Mouse (Mus musculus) adrenal gland, adult 18-20 months (tissue): ENCODE data around the gene Higd2a. TPM values are rescaled to one million over a fixed set of nuclear protein-coding genes. Genes with fewer than 3 reads are reported as not detected.

Experiments used
- DNase-seq, 2 experiments: peaks; one replicate each; pipeline ENCODE4 v3.0.0; 2021 to 2022; ENCODE audit warnings: low spot score in 2 of 2
- long read RNA-seq, 2 experiments: library from polyadenylated mRNA; stranded (forward); transcript quantifications; one replicate each; pipeline ENCODE4 v2.0.0; 2021
- total RNA-seq, 2 experiments: library from RNA; stranded (reverse); gene quantifications; 1 replicate in 1 of 2; 2 replicates in 1 of 2; pipeline ENCODE4 v1.2.3; 2021

Higd2a gene
- total RNA-seq: 100 to 1,000 TPM; 222 to 239 TPM
- long read RNA-seq, experiment 1, transcript Higd2a-201 (2 exons, 648 nt): major isoform, 40 of 40 reads
- long read RNA-seq, experiment 1, partial matches to known transcripts: 0 of 40 reads
- long read RNA-seq, experiment 1, other reads (novel, unspliced or antisense): 0 of 40 reads
- long read RNA-seq, experiment 2, transcript Higd2a-201 (2 exons, 648 nt): major isoform, 140 of 147 reads
- long read RNA-seq, experiment 2, partial matches to known transcripts: 0 of 147 reads
- long read RNA-seq, experiment 2, other reads (novel, unspliced or antisense): 7 of 147 reads

DNA sequence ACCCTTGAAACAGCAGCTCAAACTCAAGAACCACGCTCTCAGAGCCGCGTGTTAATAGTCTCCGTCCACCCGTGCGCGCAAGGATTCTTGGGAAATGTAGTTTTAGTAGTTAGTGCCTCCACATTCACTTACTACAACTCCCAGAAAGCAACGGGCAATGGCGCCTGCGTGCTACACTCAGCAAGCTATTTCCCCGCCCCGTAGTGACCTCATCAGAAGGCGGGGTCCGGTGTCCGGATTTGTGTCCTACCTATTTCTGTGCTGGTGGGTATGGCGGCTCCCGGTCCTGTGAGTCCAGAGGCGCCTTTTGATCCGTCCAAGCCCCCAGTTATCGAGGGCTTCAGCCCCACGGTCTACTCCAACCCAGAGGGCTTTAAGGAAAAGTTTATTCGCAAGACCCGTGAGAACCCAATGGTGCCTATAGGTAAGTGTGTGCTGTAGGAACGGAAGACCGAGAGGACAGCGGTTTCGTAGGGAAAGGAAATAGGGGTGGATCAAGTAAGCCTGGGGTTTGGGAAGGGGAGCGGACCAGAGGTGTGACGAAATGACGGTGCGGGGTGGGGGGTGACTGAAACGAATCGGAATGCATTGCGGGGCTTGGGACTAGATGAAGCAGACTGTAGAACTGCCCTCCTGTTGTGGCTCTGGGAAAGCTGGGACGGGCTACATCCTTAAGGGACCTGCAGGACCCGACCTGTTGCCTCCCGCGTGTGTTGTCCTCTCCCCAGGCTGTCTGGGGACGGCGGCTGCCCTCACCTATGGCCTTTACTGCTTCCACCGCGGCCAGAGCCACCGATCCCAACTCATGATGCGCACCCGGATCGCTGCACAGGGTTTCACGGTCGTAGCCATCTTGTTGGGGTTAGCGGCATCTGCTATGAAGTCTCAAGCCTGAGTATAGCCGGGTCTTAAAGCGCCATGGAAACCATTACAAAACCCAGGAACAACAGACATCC, at the start of gene Higd2a, which contains the start of gene Nop16:
Gene Higd2a (plus strand): TSS at position 212 of the 956 bp plus-strand sequence.
Gene Nop16 (minus strand): TSS at position 95 of the 956 bp plus-strand sequence.
- DNase-seq: peak; percentile 90 to 91

- no peak for DNase-seq
These were observed 42.0 kb upstream of the Higd2a start for GRCm38 (mm10) chr13:54548036-54548435.

DNA sequence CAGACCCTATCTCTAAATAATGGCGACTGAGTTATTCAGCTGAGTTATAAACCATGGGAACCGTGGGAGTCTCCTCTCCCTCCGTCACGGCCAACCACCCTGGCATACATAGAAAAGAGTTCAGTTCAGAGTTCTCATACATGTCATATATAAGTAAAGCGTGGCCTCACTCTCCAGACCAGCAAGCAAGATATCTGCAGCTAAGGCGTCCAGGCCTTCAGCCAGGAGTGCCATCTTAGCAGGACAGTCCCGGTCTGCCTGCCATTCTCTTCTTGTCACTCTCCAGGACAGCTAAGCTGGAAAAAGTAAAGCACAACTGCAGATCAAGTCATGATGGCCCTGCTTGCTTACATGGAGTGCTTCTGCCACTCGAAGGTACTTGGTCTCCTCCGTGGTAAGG, 33.8 kb upstream of the Higd2a start:
- no peak for DNase-seq

DNA sequence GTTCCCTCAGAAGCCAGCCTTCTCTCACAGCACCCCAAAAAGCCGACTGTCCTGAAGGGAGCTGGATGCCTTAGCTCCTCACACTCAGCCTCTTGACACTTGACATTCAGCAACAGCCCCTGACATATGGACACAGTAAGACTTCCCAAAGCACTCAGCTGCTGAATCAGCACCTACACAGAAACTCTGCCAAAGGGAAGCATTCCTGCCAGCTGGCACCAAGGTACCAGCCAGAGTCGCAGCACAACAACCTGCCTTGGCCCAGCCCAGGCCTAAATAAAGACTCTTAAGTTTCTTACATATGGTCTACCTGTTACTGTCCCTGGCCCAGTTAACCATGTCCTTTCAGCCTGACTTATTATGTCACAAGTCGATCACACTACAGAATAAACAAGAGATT, 33.2 kb upstream of the Higd2a start:
- DNase-seq: no peak

GRCm38 (mm10) chr13:54557652-54558051, 32.4 kb upstream of the Higd2a start:
- DNase-seq: no peak

GRCm38 (mm10) chr13:54559656-54560055, 30.4 kb upstream of the Higd2a start:
- DNase-seq: no peak

GRCm38 (mm10) chr13:54560608-54561007, 29.4 kb upstream of the Higd2a start:
- no peak for DNase-seq

DNA sequence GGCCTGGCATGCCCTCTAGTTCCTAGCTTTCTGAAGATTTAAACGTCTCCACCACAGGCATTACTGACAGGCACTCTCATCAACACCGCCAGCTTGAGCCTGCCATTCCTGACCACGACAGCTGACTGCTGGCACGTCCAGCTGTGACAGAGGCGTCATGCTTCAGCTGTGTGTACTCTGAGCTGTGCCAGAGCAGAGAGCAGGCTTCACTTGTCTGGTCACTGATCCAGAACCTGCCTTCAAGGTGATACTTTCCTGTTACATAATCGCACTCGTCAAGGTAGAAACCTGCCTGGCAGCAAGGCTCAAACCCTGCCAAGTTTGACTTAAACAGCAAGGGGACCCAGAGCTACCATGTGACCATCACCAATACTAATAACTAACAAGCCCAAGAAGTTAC, 27.4 kb upstream of the Higd2a start:
- no peak for DNase-seq

DNA sequence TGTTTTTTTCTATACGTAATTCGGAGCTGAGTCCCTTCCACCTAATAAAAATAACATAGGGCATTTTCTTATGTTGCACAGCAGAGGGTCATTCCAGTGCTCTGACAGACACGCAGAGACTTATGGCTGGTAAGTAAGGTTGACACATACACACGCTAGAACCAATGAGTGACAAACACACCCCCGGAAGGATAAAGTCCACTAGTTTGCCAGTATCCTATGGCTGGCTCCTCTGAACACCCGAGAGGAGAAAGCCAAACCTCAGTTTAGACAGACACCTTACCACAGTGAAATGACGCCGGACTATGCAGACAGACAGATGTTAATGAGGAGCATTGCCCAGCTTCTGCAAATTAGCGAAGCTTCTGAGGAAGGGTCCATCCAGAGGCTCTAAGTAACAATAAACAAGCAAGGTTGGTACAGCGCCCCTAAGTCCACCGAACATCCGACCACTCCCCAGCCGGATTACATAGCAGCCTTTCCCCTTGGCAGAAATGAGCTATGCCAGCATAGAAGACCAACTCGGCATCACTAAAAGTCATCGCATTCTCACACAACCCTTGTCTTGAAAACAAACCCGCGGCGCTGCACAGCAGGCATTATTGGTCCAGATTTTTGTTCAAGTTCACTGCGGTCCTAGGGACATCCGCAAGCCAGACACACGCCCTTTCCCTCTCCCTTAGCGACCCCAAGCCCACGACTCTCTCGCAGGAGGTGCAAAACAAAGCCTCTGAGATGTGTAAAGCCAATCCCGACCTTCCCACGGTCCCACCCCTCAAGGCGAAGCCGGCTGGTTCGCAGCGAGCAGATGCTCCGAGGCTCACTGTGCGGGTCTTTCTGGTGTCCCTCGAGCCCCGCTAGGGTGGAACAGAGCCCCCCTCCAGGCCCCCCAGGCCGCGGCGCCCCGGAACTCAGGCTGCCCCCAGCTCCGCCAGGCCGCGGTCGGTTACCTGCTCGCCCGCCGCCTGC, 25.5 kb upstream of the Higd2a start:
- no peak for DNase-seq

GRCm38 (mm10) chr13:54565201-54565581, 24.8 kb upstream of the Higd2a start, which contains the start of gene 4833439L19Rik:
Gene 4833439L19Rik, minus strand, starts transcription at chr13:54565435.
- DNase-seq: peak; percentile 91 to 96

DNA sequence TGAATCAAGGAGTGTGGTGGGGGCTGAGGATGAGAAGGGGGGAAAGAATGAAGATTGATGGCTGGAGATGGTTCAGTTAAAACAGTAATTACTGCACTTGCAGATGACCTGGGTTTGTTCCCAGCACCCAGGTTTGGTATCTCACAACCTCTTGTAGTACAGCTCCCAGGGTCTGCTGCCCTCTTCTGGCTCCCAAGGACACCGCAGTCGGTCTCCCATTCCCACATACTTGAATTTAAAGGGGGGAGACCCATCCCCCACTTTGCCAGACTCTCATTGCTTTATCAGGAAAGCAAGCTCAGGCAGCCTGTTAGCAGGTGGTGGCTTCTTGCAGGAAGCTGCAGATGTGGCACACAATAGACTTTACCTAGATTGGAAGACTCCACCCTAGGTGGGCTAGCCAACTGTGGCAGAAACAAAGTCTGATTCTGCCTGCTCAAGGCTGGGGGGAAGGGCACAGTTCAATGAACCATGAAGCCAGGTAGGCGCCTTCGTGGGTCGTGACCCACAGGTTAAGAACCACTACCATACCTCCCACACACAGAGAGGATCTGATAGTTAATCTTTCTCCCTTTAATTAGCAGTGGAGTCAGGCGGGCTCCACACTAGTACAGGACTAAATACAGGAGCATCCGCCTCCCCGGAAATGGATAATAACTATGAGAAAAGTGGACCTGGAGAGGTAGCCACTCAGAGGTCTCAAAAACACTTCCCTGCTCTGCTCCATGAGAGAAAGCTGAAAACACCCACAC, 24.2 kb upstream of the Higd2a start:
- no peak for DNase-seq

- DNase-seq: no peak
These were observed 21.6 kb upstream of the Higd2a start for GRCm38 (mm10) chr13:54568380-54568779.

DNA sequence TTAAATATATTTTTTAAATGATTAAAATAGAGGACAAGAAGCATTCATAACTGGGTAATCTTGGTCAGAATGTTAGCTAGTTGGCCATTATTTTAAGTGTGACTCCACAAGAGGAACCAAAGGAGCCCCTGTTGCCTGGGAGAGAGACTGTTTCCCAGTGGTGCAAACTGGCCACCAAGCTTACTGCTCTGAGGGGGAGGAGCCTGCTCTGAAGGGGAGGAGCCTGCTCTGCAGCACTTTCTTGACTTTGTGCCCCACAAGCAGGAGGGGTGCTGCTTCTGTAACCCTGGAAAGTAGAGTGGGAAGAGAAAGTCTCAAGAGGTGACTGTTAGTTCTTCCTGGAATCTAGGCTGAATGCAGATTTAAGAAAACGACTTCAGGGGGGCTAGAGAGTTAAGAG, 20.7 kb upstream of the Higd2a start:
- DNase-seq: no peak

- DNase-seq: no peak
These were observed 19.3 kb upstream of the Higd2a start for GRCm38 (mm10) chr13:54570736-54571135.

DNA sequence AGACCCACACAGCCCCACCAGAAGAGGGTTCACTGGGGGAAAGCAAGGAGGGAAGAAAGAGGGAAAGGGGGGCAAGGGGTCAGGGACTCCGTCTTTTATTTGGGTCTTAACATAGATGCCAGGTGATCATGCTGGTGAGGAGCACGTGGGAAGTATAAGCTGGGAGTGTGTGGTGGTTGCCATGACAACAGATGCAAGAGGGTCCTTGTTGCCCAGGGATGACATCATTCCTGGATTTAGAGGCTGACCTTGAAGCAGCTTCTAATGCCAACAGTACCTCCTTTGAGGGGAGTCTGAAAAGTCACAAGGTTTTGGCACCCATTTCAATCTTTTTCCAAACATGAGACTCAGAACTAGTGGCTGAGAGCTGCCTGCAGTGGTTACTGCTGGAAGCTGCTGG, 18.4 kb upstream of the Higd2a start:
- no peak for DNase-seq

- DNase-seq: no peak
These were observed 17.4 kb upstream of the Higd2a start for GRCm38 (mm10) chr13:54572621-54573020.

DNA sequence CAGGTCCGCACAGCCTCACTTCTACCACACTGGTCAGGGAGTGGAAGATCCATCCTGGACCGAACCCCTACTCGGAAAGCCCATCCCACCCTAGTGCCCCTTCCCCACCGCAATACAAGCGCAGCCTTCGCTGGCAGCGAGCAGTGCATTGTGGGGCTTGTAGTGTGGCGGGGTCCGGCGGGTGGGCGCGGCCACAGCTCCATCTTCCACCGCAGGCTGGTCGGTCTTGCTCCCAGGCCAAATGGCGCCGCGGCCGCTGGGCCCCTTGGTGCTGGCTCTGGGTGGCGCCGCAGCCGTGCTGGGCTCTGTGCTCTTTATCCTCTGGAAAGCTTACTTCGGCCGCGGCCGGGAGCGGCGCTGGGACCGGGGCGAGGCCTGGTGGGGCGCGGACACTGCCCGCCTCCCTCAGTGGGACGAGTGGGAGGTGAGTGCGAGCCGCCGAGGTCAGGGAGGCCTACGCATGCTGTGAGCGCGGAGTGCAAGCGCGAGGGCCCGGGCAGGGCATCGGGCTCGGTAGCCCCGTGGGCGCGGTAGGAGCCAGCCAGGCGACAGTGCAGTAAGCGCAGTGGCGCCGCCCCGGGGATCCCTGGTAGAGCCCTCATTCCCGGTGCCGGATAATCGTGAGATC, 15.0 kb upstream of the Higd2a start, which contains the start of gene Arl10:
Gene Arl10 (plus strand): TSS at position 162 of the 628 bp plus-strand sequence.
- DNase-seq: peak; percentile 78 to 79

DNA sequence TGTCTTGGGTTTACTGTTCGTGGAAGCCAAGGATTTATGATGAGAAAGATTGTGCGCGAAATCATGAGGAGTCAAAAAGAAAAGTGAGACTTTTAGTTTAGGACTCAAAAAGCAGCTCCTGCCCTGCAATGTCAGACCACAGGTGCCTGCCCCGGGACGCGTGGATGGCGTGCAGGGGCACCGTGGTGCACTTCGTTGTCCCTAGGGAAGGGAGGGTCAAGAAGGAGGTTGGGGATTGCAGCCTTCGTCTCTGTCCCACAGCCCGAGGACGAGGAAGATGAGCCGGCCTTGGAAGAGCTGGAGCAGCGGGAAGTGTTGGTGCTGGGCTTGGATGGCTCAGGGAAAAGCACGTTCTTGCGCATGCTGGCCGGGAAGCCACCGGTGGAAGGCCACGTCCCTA, 14.5 kb upstream of the Higd2a start:
- DNase-seq: peak in 1 of 2 experiments; percentile 50
